Mouse (Mus musculus) liver, adult 2 months (tissue): Measurements from ENCODE around the gene Car10.

Experiments used
- CTCF ChIP-seq: fragments of 200-500 bp; IDR thresholded peaks from 2 replicates; pipeline ENCODE4 v1.5.1; 2011; ENCODE audit warnings: low read depth, low read length, control low read depth
- POLR2A ChIP-seq: fragments of 200-500 bp; IDR thresholded peaks from 2 replicates; pipeline ENCODE4 v1.6.1; 2011; ENCODE audit warnings: low read length, control low read depth; ENCODE audit not compliant: insufficient read depth; ENCODE audit errors: extremely low read depth

- TF ChIP-seq POLR2A (no peak), CTCF (no peak)
These were observed 339.1 kb downstream of the Car10 start for GRCm38 (mm10) chr11:93436892-93437291.
